Mouse (Mus musculus) thymus, adult 2 months (tissue): ENCODE results near the gene Cdk5r2.

Experiments
- CTCF ChIP-seq: fragments of 200-500 bp; IDR thresholded peaks from 2 replicates; pipeline ENCODE4 v1.5.1; 2012; ENCODE audit warnings: mild to moderate bottlenecking, control low read depth, low read length, moderate library complexity, borderline replicate concordance; ENCODE audit not compliant: control insufficient read depth, poor library complexity, insufficient read depth; ENCODE audit errors: extremely low read depth
- POLR2A ChIP-seq: fragments of 200-500 bp; IDR thresholded peaks from 2 replicates; pipeline ENCODE4 v1.6.1; 2012; ENCODE audit warnings: mild to moderate bottlenecking, low read length, control low read depth, moderate library complexity; ENCODE audit not compliant: control insufficient read depth, poor library complexity, insufficient read depth; ENCODE audit errors: extremely low read depth

GRCm38 (mm10) chr1:74858805-74859204 lies 4.1 kb downstream of the Cdk5r2 start:
- TF ChIP-seq CTCF, result no peak
- no peak for TF ChIP-seq POLR2A
